ENCODE assay signal across 14 mouse cellular contexts in the genomic region with DNA sequence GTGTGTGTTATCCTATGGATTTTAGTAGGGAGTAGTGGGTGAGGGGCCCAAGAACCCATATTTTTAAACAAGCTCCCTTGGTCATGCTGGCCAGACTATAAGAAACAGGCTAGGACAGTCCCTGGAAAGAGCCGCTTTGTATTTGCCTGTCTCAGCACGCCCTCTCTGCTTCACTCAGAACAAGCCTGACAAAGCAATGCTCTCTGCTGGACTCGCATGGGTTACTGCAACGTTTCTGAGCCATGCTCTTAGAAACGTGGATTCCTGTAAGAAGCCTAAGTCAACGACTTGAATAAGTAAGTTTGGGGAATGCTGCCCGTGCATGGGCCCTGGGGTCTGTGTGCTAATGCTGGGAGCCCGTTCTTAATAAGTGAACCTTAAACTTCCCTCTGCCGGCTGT. TPM values are rescaled to one million over a fixed set of nuclear protein-coding genes. Genes with fewer than 3 reads are reported as not detected.
DNase-seq lines count a peak whose midpoint lies in the region; ATAC-seq and TF ChIP-seq lines count a peak whose summit lies in the region.
"Had no signal": no experiment of that assay in that cellular context is flagged by ENCODE, and none has a peak within 500 bp of the region (broad histone marks: within the 10 kb centered on the region; RNA-seq: fewer than 3 reads in every experiment).

No protein-coding gene starts in this region.

- DNase-seq in hindbrain, postnatal 0 days (ENCODE audit: low spot score): peak; percentile 82
- no peak for DNase-seq in hindbrain, embryonic 10.5 days (ENCODE audit: low spot score)
- DNase-seq in midbrain, embryonic 14.5 days: peak; percentile 80
- DNase-seq in embryonic facial prominence, embryonic 10.5 days (ENCODE audit: low spot score): peak; percentile 18
- DNase-seq in right cerebral cortex, postnatal 25 days: peak; percentile 21
- DNase-seq in spleen, postnatal 10 days (ENCODE audit: low spot score in 2 of 2): no peak
- DNase-seq in heart, postnatal 10 days: no peak
- DNase-seq: heart, postnatal 4 days; kidney, adult 9 months; liver, embryonic 13.5 days; lung, postnatal 4 days had no signal

- no peaks in the 10 kb centered on the region for H3K27me3 ChIP-seq in hindbrain, postnatal 0 days (ENCODE audit: insufficient read depth, low read length)
- H3K27me3 ChIP-seq in hindbrain, embryonic 10.5 days (ENCODE audit: insufficient read depth, poor library complexity, severe bottlenecking): peaks cover 53% of the 10 kb centered on the region
- H3K27me3 ChIP-seq in midbrain, embryonic 14.5 days (ENCODE audit: control insufficient read depth, insufficient read depth, low read length): peaks cover 4% of the 10 kb centered on the region; the same call in 1 of the 2 replicates
- peaks cover 37% of the 10 kb centered on the region for H3K27me3 ChIP-seq in midbrain, embryonic 13.5 days
- peaks cover 77% of the 10 kb centered on the region for H3K27me3 ChIP-seq in embryonic facial prominence, embryonic 10.5 days (replicated peaks; ENCODE audit: low read depth, poor library complexity, severe bottlenecking)

- TF ChIP-seq CTCF in hindbrain, postnatal 0 days (IDR thresholded peaks at IDR 0.05; ENCODE audit: low read depth): peak; percentile 74

- H3K4me3 ChIP-seq in hindbrain, postnatal 0 days (ENCODE audit: low read length): no peak overlapping the region
- H3K4me3 ChIP-seq in hindbrain, embryonic 10.5 days: no peak overlapping the region
- no peak overlapping the region for H3K4me3 ChIP-seq in midbrain, embryonic 14.5 days (replicated peaks; ENCODE audit: low read depth, low read length)
- no peak overlapping the region for H3K4me3 ChIP-seq in midbrain, embryonic 13.5 days (replicated peaks)
- H3K4me3 ChIP-seq in embryonic facial prominence, embryonic 10.5 days: no peak overlapping the region
- H3K4me3 ChIP-seq: liver, embryonic 13.5 days; neural tube, embryonic 13.5 days had no signal

- no peak overlapping the region for H3K27ac ChIP-seq in hindbrain, postnatal 0 days
- no peak overlapping the region for H3K27ac ChIP-seq in hindbrain, embryonic 10.5 days
- H3K27ac ChIP-seq in midbrain, embryonic 14.5 days (replicated peaks; ENCODE audit: low read depth, low read length): no peak overlapping the region
- H3K27ac ChIP-seq in midbrain, embryonic 13.5 days: no peak overlapping the region
- H3K27ac ChIP-seq in embryonic facial prominence, embryonic 10.5 days (replicated peaks): no peak overlapping the region
- H3K27ac ChIP-seq: liver, embryonic 13.5 days; neural tube, embryonic 13.5 days had no signal

- intact Hi-C loops in heart, postnatal 10 days (cut with DNase I): loop anchor here (10.0 kb wide), 1 partner anchor 435 kb away; no protein-coding TSS in a partner anchor

- H3K9ac ChIP-seq in hindbrain, postnatal 0 days (replicated peaks; ENCODE audit: low read length): no peak overlapping the region
- H3K9ac ChIP-seq in midbrain, embryonic 14.5 days (replicated peaks; ENCODE audit: low read length): no peak overlapping the region
- H3K9ac ChIP-seq in midbrain, embryonic 13.5 days (replicated peaks): no peak overlapping the region
- H3K9ac ChIP-seq: liver, embryonic 13.5 days; neural tube, embryonic 13.5 days had no signal

- no peak for ATAC-seq in hindbrain, postnatal 0 days
- no peak for ATAC-seq in midbrain, embryonic 14.5 days (ENCODE audit: low FRiP score, low TSS enrichment)
- ATAC-seq in midbrain, embryonic 13.5 days: no peak
- ATAC-seq: midbrain, embryonic 16.5 days had no signal

- 20% methylated on average over 9 of the region's 9 CpGs for WGBS in hindbrain, postnatal 0 days
- 24% methylated on average over 9 of the region's 9 CpGs for WGBS in hindbrain, embryonic 10.5 days
- WGBS in midbrain, embryonic 14.5 days: 18% methylated on average over 9 of the region's 9 CpGs
- 19% methylated on average over 9 of the region's 9 CpGs for WGBS in midbrain, embryonic 13.5 days
- WGBS in embryonic facial prominence, embryonic 10.5 days: 23% methylated on average over 9 of the region's 9 CpGs

- H3K4me2 ChIP-seq in hindbrain, postnatal 0 days (ENCODE audit: low read depth, low read length): no peak overlapping the region
- H3K4me2 ChIP-seq in midbrain, embryonic 14.5 days (ENCODE audit: low read length): no peak overlapping the region
- no peak overlapping the region for H3K4me2 ChIP-seq in midbrain, embryonic 13.5 days (replicated peaks)
- H3K4me2 ChIP-seq: liver, embryonic 13.5 days; neural tube, embryonic 13.5 days had no signal

- no peaks in the 10 kb centered on the region for H3K36me3 ChIP-seq in hindbrain, postnatal 0 days (ENCODE audit: insufficient read depth, low read length)
- H3K36me3 ChIP-seq in hindbrain, embryonic 10.5 days: no peaks in the 10 kb centered on the region
- no peaks in the 10 kb centered on the region for H3K36me3 ChIP-seq in midbrain, embryonic 14.5 days (ENCODE audit: control insufficient read depth, insufficient read depth, low read length)
- no peaks in the 10 kb centered on the region for H3K36me3 ChIP-seq in midbrain, embryonic 13.5 days
- H3K36me3 ChIP-seq in embryonic facial prominence, embryonic 10.5 days (replicated peaks): no peaks in the 10 kb centered on the region
- H3K36me3 ChIP-seq: liver, embryonic 13.5 days; neural tube, embryonic 13.5 days had no signal

- H3K4me1 ChIP-seq in hindbrain, postnatal 0 days (ENCODE audit: insufficient read depth, low read length): peaks cover 14% of the 10 kb centered on the region
- H3K4me1 ChIP-seq in hindbrain, embryonic 10.5 days (replicated peaks): peaks cover 49% of the 10 kb centered on the region
- peaks cover 29% of the 10 kb centered on the region for H3K4me1 ChIP-seq in midbrain, embryonic 14.5 days (ENCODE audit: control insufficient read depth, insufficient read depth, low read length)
- H3K4me1 ChIP-seq in midbrain, embryonic 13.5 days (replicated peaks): peaks cover 43% of the 10 kb centered on the region
- H3K4me1 ChIP-seq in embryonic facial prominence, embryonic 10.5 days: peaks cover 50% of the 10 kb centered on the region
- H3K4me1 ChIP-seq: liver, embryonic 13.5 days had no signal

- no peaks in the 10 kb centered on the region for H3K9me3 ChIP-seq in hindbrain, postnatal 0 days (ENCODE audit: low read length)
- no peaks in the 10 kb centered on the region for H3K9me3 ChIP-seq in hindbrain, embryonic 10.5 days
- H3K9me3 ChIP-seq in midbrain, embryonic 14.5 days (ENCODE audit: control insufficient read depth, low read length): no peaks in the 10 kb centered on the region
- H3K9me3 ChIP-seq in midbrain, embryonic 13.5 days: no peaks in the 10 kb centered on the region
- H3K9me3 ChIP-seq in embryonic facial prominence, embryonic 10.5 days: no peaks in the 10 kb centered on the region
- H3K9me3 ChIP-seq: liver, embryonic 13.5 days; neural tube, embryonic 13.5 days had no signal

RNA-seq across cellular contexts. Expression of gene Cdh4, which starts 2.1 kb away (rescaled TPM):
- total RNA-seq in hindbrain, postnatal 0 days (2014; rRNA removed): 66.8 and 74.6 TPM in 2 replicates
- 33.9 and 42.1 TPM in 2 replicates for polyA plus RNA-seq in hindbrain, postnatal 0 days (2015; fragmentation: Nextera tagmentation; extraction: Ambion mirVana)
- 7.0 and 8.7 TPM in 2 replicates for polyA plus RNA-seq in hindbrain, embryonic 10.5 days (2016; fragmentation: Nextera tagmentation; extraction: Ambion mirVana)
- 42.8 and 50.5 TPM in 2 replicates for polyA plus RNA-seq in midbrain, embryonic 14.5 days (2014; fragmentation: Nextera tagmentation; extraction: Ambion mirVana)
- polyA plus RNA-seq in midbrain, embryonic 13.5 days (2015; fragmentation: Nextera tagmentation; extraction: Ambion mirVana): 36.7 and 37.1 TPM in 2 replicates
- polyA plus RNA-seq in embryonic facial prominence, embryonic 10.5 days (2016; fragmentation: Nextera tagmentation; extraction: Ambion mirVana): 2.9 and 4.0 TPM in 2 replicates
- 1 to 10 TPM in 1 of 2 experiments, under 1 TPM in 1; 0.99 to 1.7 TPM for total RNA-seq in heart, postnatal 10 days (2021)

Comparison
In these comparisons a context has a peak if more than half of its experiments do, and no peak if none do; other contexts are left out.
1. DNase-seq: peak in hindbrain, postnatal 0 days (single experiment), midbrain, embryonic 14.5 days (single experiment), embryonic facial prominence, embryonic 10.5 days (single experiment) and right cerebral cortex, postnatal 25 days (single experiment); none in hindbrain, embryonic 10.5 days (single experiment), spleen, postnatal 10 days (0 of 2) and heart, postnatal 10 days (0 of 2).